Mouse (Mus musculus): Measurements from ENCODE around the gene Gm37240. TPM values are rescaled to one million over a fixed set of nuclear protein-coding genes. Genes with fewer than 3 reads are reported as not detected.
A peak's percentile ranks its signal among the peaks of the same experiment; 100 is the strongest.

Gm37240 gene
- polyA plus RNA-seq, 1 experiment from 2014 or later = 0.21 TPM

DNA sequence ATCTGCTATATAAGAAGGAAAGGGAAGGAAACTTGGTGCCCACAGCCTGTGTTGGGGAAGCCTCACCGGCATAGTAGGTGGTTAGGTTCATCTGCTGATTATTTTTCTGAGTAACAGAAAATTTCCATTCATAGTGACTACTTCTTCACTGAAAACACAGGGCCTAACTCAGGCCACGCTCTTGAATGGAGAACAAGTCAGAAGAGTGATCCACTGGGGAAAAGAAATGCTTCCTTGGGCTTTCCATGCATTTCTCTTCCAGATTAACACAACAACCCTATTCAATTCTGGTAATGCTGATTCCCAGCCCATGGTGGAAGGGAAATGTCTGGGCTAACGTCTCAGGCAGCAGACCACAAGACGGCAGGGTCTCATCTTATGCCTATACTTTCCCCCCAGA lies 188.8 kb downstream of the Gm37240 start:
- ATAC-seq (ENCODE audit: low read depth) (no peak), DNase-seq (no peak)
- WGBS (ENCODE audit: insufficient replicate concordance) = 56% methylated on average over 4 of the region's 4 CpGs
- H3K9ac ChIP-seq = no peak overlapping the region
- H3K4me3 ChIP-seq (replicated peaks) = no peak overlapping the region
- no peak overlapping the region for H3K4me2 ChIP-seq
- H3K4me1 ChIP-seq (replicated peaks) = peaks cover 4% of the 10 kb centered on the region; the same call in 1 of the 2 replicates
- no peaks in the 10 kb centered on the region for H3K9me3 ChIP-seq (replicated peaks)
- H3K27ac ChIP-seq = no peak overlapping the region
- H3K27me3 ChIP-seq = no peaks in the 10 kb centered on the region
- no peaks in the 10 kb centered on the region for H3K36me3 ChIP-seq

GRCm38 (mm10) chr3:85695056-85695455 lies 192.3 kb downstream of the Gm37240 start:
- H3K4me2 ChIP-seq = no peak overlapping the region
- H3K9ac ChIP-seq = no peak overlapping the region
- H3K4me3 ChIP-seq (replicated peaks) = no peak overlapping the region
- DNase-seq (no peak), ATAC-seq (ENCODE audit: low read depth) (no peak)
- H3K27me3 ChIP-seq = no peaks in the 10 kb centered on the region
- H3K9me3 ChIP-seq (replicated peaks) = no peaks in the 10 kb centered on the region
- no peaks in the 10 kb centered on the region for H3K4me1 ChIP-seq (replicated peaks)
- WGBS (ENCODE audit: insufficient replicate concordance) = 73% methylated on average over 3 of the region's 3 CpGs
- H3K27ac ChIP-seq = no peak overlapping the region
- no peaks in the 10 kb centered on the region for H3K36me3 ChIP-seq

GRCm38 (mm10) chr3:85693013-85693412 lies 194.3 kb downstream of the Gm37240 start:
- H3K9me3 ChIP-seq (replicated peaks) = no peaks in the 10 kb centered on the region
- H3K9ac ChIP-seq = no peak overlapping the region
- H3K36me3 ChIP-seq = no peaks in the 10 kb centered on the region
- no peaks in the 10 kb centered on the region for H3K4me1 ChIP-seq (replicated peaks)
- no peak for ATAC-seq (ENCODE audit: low read depth)
- 17% methylated on average over 3 of the region's 3 CpGs for WGBS (ENCODE audit: insufficient replicate concordance)
- H3K4me2 ChIP-seq = no peak overlapping the region
- H3K27ac ChIP-seq = no peak overlapping the region
- no peak overlapping the region for H3K4me3 ChIP-seq (replicated peaks)
- no peaks in the 10 kb centered on the region for H3K27me3 ChIP-seq
- no peak for DNase-seq

DNA sequence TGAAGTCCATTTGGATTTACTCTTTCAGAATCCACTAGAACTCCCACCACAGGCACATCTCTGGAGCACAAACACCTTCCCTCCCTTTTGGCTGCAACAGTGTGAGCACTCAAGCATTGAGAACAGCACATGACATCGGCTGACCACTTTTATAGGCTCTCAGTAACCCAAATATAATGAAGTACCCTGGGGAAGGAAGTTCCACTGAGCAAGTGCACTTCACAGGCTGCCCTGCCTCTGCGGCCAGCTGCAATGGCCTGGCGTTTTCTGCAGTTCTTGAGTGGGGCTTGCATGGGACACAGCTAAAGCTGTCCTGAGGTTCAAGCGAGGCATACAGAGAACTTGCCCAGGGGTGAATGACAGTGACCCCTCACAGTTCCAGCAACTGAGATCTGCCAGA lies 196.2 kb downstream of the Gm37240 start:
- no peak overlapping the region for H3K27ac ChIP-seq
- no peak overlapping the region for H3K4me2 ChIP-seq
- H3K27me3 ChIP-seq = no peaks in the 10 kb centered on the region
- no peaks in the 10 kb centered on the region for H3K4me1 ChIP-seq (replicated peaks)
- H3K9me3 ChIP-seq (replicated peaks) = no peaks in the 10 kb centered on the region
- H3K9ac ChIP-seq = no peak overlapping the region
- DNase-seq = no peak
- H3K36me3 ChIP-seq = no peaks in the 10 kb centered on the region
- no peak overlapping the region for H3K4me3 ChIP-seq (replicated peaks)
- 62% methylated on average over 4 of the region's 4 CpGs for WGBS (ENCODE audit: insufficient replicate concordance)
- ATAC-seq (ENCODE audit: low read depth) = no peak

- H3K4me2 ChIP-seq = no peak overlapping the region
- ATAC-seq (ENCODE audit: low read depth) = no peak
- 81% methylated on average over 14 of the region's 14 CpGs for WGBS (ENCODE audit: insufficient replicate concordance)
- no peaks in the 10 kb centered on the region for H3K4me1 ChIP-seq (replicated peaks)
- H3K27ac ChIP-seq = no peak overlapping the region
- no peaks in the 10 kb centered on the region for H3K9me3 ChIP-seq (replicated peaks)
- H3K27me3 ChIP-seq = no peaks in the 10 kb centered on the region
- H3K9ac ChIP-seq = no peak overlapping the region
- DNase-seq = no peak
- H3K4me3 ChIP-seq (replicated peaks) = no peak overlapping the region
- H3K36me3 ChIP-seq = no peaks in the 10 kb centered on the region
These were observed 199.0 kb downstream of the Gm37240 start for GRCm38 (mm10) chr3:85688341-85688740.

DNA sequence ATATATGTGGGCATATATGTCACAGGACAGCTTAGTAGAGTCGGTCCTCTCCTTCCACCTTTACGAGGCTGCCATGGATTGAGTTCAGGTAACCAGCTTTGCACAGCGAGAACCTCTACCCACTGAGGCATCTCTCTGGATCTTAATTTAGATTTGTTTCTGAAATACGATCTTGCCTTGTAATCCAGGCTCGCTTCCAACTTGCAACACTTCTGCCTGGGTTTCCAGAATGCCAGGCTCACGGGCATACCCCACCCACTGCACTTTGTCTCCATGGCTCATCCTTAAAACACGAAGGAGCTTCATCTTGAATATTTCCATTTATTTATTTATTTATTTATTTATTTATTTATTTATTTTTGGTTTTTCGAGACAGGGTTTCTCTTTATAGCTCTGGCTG lies 202.0 kb downstream of the Gm37240 start:
- DNase-seq (no peak), ATAC-seq (ENCODE audit: low read depth) (no peak)
- Histone ChIP-seq H3K27ac (no peak overlapping the region), H3K9ac (no peak overlapping the region), H3K9me3 (replicated peaks) (no peaks in the 10 kb centered on the region), H3K4me1 (replicated peaks) (peaks cover 5% of the 10 kb centered on the region; the same call in 1 of the 2 replicates), H3K27me3 (no peaks in the 10 kb centered on the region), H3K4me2 (no peak overlapping the region), H3K4me3 (replicated peaks) (no peak overlapping the region), H3K36me3 (no peaks in the 10 kb centered on the region)
- 74% methylated on average over 8 of the region's 8 CpGs for WGBS (ENCODE audit: insufficient replicate concordance)

GRCm38 (mm10) chr3:85683618-85684017 lies 203.7 kb downstream of the Gm37240 start:
- DNase-seq (no peak), ATAC-seq (ENCODE audit: low read depth) (no peak)
- no peak overlapping the region for H3K4me3 ChIP-seq (replicated peaks)
- H3K9ac ChIP-seq = no peak overlapping the region
- H3K27ac ChIP-seq = no peak overlapping the region
- H3K27me3 ChIP-seq = no peaks in the 10 kb centered on the region
- 68% methylated on average over 5 of the region's 5 CpGs for WGBS (ENCODE audit: insufficient replicate concordance)
- no peaks in the 10 kb centered on the region for H3K9me3 ChIP-seq (replicated peaks)
- peaks cover 10% of the 10 kb centered on the region for H3K4me1 ChIP-seq (replicated peaks)
- no peak overlapping the region for H3K4me2 ChIP-seq
- H3K36me3 ChIP-seq = no peaks in the 10 kb centered on the region

- Histone ChIP-seq H3K27me3 (0 out of 2 replicates have a peak, but pooled peaks cover 2% of the 10 kb centered on the region), H3K4me1 (replicated peaks) (peaks cover 14% of the 10 kb centered on the region), H3K9me3 (replicated peaks) (no peaks in the 10 kb centered on the region), H3K9ac (no peak overlapping the region), H3K36me3 (no peaks in the 10 kb centered on the region), H3K4me3 (replicated peaks) (no peak overlapping the region), H3K27ac (no peak overlapping the region), H3K4me2 (no peak overlapping the region)
- WGBS (ENCODE audit: insufficient replicate concordance) = 71% methylated on average over 7 of the region's 7 CpGs
- ATAC-seq (ENCODE audit: low read depth) = no peak
- no peak for DNase-seq
These were observed 206.2 kb downstream of the Gm37240 start for GRCm38 (mm10) chr3:85681136-85681535.

DNA sequence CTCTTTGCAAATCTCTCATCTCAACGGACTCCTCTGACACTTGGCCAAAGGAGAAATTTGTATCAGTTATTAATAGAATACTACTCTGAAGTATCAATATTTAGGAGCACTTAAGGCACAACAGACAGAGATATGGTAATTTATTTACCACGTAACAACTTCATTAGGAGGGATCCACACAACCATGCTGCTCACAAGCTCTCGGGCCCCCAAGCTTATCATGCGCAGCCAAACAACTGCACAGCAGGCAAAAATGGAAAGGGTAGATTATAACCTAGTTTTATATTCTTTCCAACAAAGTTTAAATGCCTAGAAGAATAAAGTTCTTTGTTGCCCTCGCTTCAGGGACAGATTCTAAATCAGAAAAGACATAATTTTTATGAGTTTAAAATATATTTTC lies 207.4 kb downstream of the Gm37240 start:
- no peak for DNase-seq
- Histone ChIP-seq H3K27ac (no peak overlapping the region), H3K9ac (peak overlapping the region; percentile 33; the same call in 1 of the 2 replicates), H3K4me3 (replicated peaks) (no peak overlapping the region), H3K4me1 (replicated peaks) (peaks cover 14% of the 10 kb centered on the region), H3K4me2 (peak overlapping the region; percentile 35; the same call in 1 of the 2 replicates), H3K36me3 (no peaks in the 10 kb centered on the region), H3K9me3 (replicated peaks) (no peaks in the 10 kb centered on the region), H3K27me3 (0 out of 2 replicates have a peak, but pooled peaks cover 5% of the 10 kb centered on the region)
- 50% methylated on average over 5 of the region's 5 CpGs for WGBS (ENCODE audit: insufficient replicate concordance)
- peak; percentile 66 for ATAC-seq (ENCODE audit: low read depth)

GRCm38 (mm10) chr3:85679312-85679933 lies 207.9 kb downstream of the Gm37240 start:
- Histone ChIP-seq H3K27ac (no peak overlapping the region), H3K4me3 (replicated peaks) (no peak overlapping the region), H3K4me2 (peak overlapping the region; percentile 35)

DNA sequence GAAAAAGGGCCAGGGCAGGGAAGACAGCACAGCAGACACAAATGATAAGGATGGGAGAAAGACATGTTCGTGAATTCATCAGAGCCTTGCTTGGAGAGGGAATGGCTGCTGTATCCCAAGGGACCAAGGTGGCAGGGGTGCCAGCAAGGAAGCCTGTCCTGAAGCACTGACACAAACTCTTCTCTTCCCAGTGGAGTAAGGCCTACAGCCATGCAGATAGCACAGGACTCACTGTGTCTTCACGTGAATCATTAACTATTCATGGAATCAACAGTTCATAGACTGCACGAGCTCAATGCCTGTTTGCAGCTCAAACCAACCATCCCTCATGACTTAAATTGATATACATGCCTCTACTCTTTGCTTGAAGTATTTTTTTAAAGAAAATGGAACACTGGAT lies 209.4 kb downstream of the Gm37240 start:
- no peak for DNase-seq

More at GRCm38 (mm10) chr3:85679312-85679933, 207.9 kb downstream of the Gm37240 start:
- ATAC-seq (ENCODE audit: low read depth) = peak; percentile 75
- no peaks in the 10 kb centered on the region for H3K9me3 ChIP-seq (replicated peaks)
- H3K9ac ChIP-seq = peak overlapping the region; percentile 33; the same call in 1 of the 2 replicates
- 0 out of 2 replicates have a peak, but pooled peaks cover 5% of the 10 kb centered on the region for H3K27me3 ChIP-seq
- peaks cover 14% of the 10 kb centered on the region for H3K4me1 ChIP-seq (replicated peaks)
- H3K36me3 ChIP-seq = no peaks in the 10 kb centered on the region
- peak; percentile 15 for DNase-seq
- WGBS (ENCODE audit: insufficient replicate concordance) = 50% methylated on average over 8 of the region's 8 CpGs

GRCm38 (mm10) chr3:85677133-85677532 lies 210.2 kb downstream of the Gm37240 start:
- peaks cover 14% of the 10 kb centered on the region for H3K4me1 ChIP-seq (replicated peaks)
- 74% methylated on average over 8 of the region's 8 CpGs for whole genome bisulfite sequencing (ENCODE audit: insufficient replicate concordance)
- no peak overlapping the region for H3K27ac ChIP-seq
- H3K4me3 ChIP-seq (replicated peaks) = no peak overlapping the region
- ATAC-seq (ENCODE audit: low read depth) (no peak), DNase-seq (no peak)
- H3K9ac ChIP-seq = no peak overlapping the region
- 0 out of 2 replicates have a peak, but pooled peaks cover 5% of the 10 kb centered on the region for H3K27me3 ChIP-seq
- H3K9me3 ChIP-seq (replicated peaks) = no peaks in the 10 kb centered on the region
- no peaks in the 10 kb centered on the region for H3K36me3 ChIP-seq
- no peak overlapping the region for H3K4me2 ChIP-seq

More for the DNA sequence above, 209.4 kb downstream of the Gm37240 start:
- Histone ChIP-seq H3K36me3 (no peaks in the 10 kb centered on the region), H3K27me3 (0 out of 2 replicates have a peak, but pooled peaks cover 5% of the 10 kb centered on the region), H3K4me1 (replicated peaks) (peaks cover 14% of the 10 kb centered on the region), H3K9ac (no peak overlapping the region), H3K27ac (no peak overlapping the region), H3K4me3 (replicated peaks) (no peak overlapping the region), H3K4me2 (no peak overlapping the region), H3K9me3 (replicated peaks) (no peaks in the 10 kb centered on the region)
- 54% methylated on average over 3 of the region's 3 CpGs for WGBS (ENCODE audit: insufficient replicate concordance)
- ATAC-seq (ENCODE audit: low read depth) = no peak

Measured in liver, embryonic 13.5 days (tissue).